Mouse (Mus musculus) stomach, embryonic 14.5 days (tissue): Measurements from ENCODE around the gene Zfp827. TPM values are rescaled to one million over a fixed set of nuclear protein-coding genes. Genes with fewer than 3 reads are reported as not detected.
A peak's percentile ranks its signal among the peaks of the same experiment; 100 is the strongest.

Experiments
- ATAC-seq: fragments of 200-750 bp; cut with Nextera tagmentation; 2 replicates; pipeline ENCODE4 v1.8.0; 2017; ENCODE audit warnings: low read depth, moderate TSS enrichment; ENCODE audit not compliant: insufficient number of reproducible peaks, insufficient read depth, low FRiP score
- H3K27ac ChIP-seq: fragments of 300-500 bp; sonication (generic); 2 replicates; pipeline ENCODE4 v1.5.1; 2014; ENCODE audit warnings: mild to moderate bottlenecking, low read length, moderate library complexity, mixed read lengths
- H3K27me3 ChIP-seq: fragments of 300-500 bp; sonication (generic); 2 replicates; pipeline ENCODE4 v1.6.1; 2014; ENCODE audit warnings: low read length, control low read depth, mixed read lengths; ENCODE audit not compliant: control insufficient read depth, insufficient read depth
- H3K36me3 ChIP-seq: fragments of 300-500 bp; sonication (generic); 2 replicates; pipeline ENCODE4 v1.6.1; 2014; ENCODE audit warnings: mild to moderate bottlenecking, control low read depth, low read length, moderate library complexity, mixed read lengths; ENCODE audit not compliant: control insufficient read depth, insufficient read depth
- H3K4me1 ChIP-seq: fragments of 300-500 bp; sonication (generic); 2 replicates; pipeline ENCODE4 v1.6.1; 2014; ENCODE audit warnings: low read length, control low read depth, mixed read lengths; ENCODE audit not compliant: control insufficient read depth, insufficient read depth
- H3K4me2 ChIP-seq: fragments of 300-500 bp; sonication (generic); replicated peaks from 2 replicates; pipeline ENCODE4 v1.6.1; 2014; ENCODE audit warnings: low read depth, low read length, control low read depth
- H3K4me3 ChIP-seq: fragments of 300-500 bp; sonication (generic); 2 replicates; pipeline ENCODE4 v1.5.1; 2014; ENCODE audit warnings: low read depth, low read length, control low read depth
- H3K9ac ChIP-seq: fragments of 300-500 bp; sonication (generic); replicated peaks from 2 replicates; pipeline ENCODE4 v1.6.1; 2014; ENCODE audit warnings: low read depth, mild to moderate bottlenecking, control low read depth, low read length, moderate library complexity, mixed read lengths
- H3K9me3 ChIP-seq: fragments of 300-500 bp; sonication (generic); 2 replicates; pipeline ENCODE4 v1.6.1; 2016; ENCODE audit warnings: low read depth, low read length, control low read depth; ENCODE audit not compliant: control insufficient read depth
- WGBS: fragments of 180-500 bp; shearing (Covaris S2); extraction: QIAGEN DNeasy Blood & Tissue Kit; methylation state at CpG from one replicate; pipeline ENCODE4 v1.1.7; 2014; 5-methylcytosine and 5-hydroxymethylcytosine counted together
- polyA plus RNA-seq: library from polyadenylated mRNA; unstranded; fragments of >200 nt; fragmentation: Nextera tagmentation; extraction: Ambion mirVana; gene quantifications from 2 replicates; pipeline ENCODE4 v1.2.1, GENCODE M21; 2014

Gene Zfp827
- polyA plus RNA-seq, 1 experiment from 2014 or later, result 15.2 TPM

- WGBS, result 84% methylated on average over 9 of the region's 9 CpGs
- Histone ChIP-seq H3K4me2 (no peak overlapping the region), H3K27ac (no peak overlapping the region), H3K36me3 (no peaks in the 10 kb centered on the region; the same call in 1 of the 2 replicates), H3K4me3 (no peak overlapping the region), H3K27me3 (no peaks in the 10 kb centered on the region), H3K4me1 (peaks cover 14% of the 10 kb centered on the region; the same call in 1 of the 2 replicates), H3K9ac (no peak overlapping the region), H3K9me3 (no peaks in the 10 kb centered on the region)
- no peak for ATAC-seq
These were observed 131.2 kb downstream of the Zfp827 start for GRCm38 (mm10) chr8:79159397-79159796.

- H3K36me3 ChIP-seq, result no peaks in the 10 kb centered on the region; the same call in 1 of the 2 replicates
- no peak overlapping the region for H3K9ac ChIP-seq
- no peak overlapping the region for H3K4me3 ChIP-seq
- H3K9me3 ChIP-seq, result no peaks in the 10 kb centered on the region
- no peak overlapping the region for H3K27ac ChIP-seq
- no peak for ATAC-seq
- peaks cover 14% of the 10 kb centered on the region; the same call in 1 of the 2 replicates for H3K4me1 ChIP-seq
- no peaks in the 10 kb centered on the region for H3K27me3 ChIP-seq
- H3K4me2 ChIP-seq, result no peak overlapping the region
- 30% methylated on average over 4 of the region's 4 CpGs for WGBS
These were observed 132.1 kb downstream of the Zfp827 start for GRCm38 (mm10) chr8:79160302-79160701.

GRCm38 (mm10) chr8:79161172-79161778, 133.0 kb downstream of the Zfp827 start:
- ATAC-seq, result no peak
- Histone ChIP-seq H3K27ac (no peak overlapping the region), H3K4me2 (no peak overlapping the region), H3K27me3 (no peaks in the 10 kb centered on the region), H3K9ac (no peak overlapping the region), H3K36me3 (no peaks in the 10 kb centered on the region; the same call in 1 of the 2 replicates), H3K4me3 (no peak overlapping the region), H3K4me1 (peaks cover 14% of the 10 kb centered on the region; the same call in 1 of the 2 replicates), H3K9me3 (no peaks in the 10 kb centered on the region)
- WGBS, result 78% methylated on average over 4 of the region's 4 CpGs

- WGBS, result 38% methylated on average over 10 of the region's 10 CpGs
These were observed 134.5 kb downstream of the Zfp827 start for GRCm38 (mm10) chr8:79162533-79163308.

GRCm38 (mm10) chr8:79164336-79164735, 136.1 kb downstream of the Zfp827 start:
- WGBS, result 52% methylated on average over 1 of the region's 1 CpGs
- Histone ChIP-seq H3K27ac (no peak overlapping the region), H3K4me3 (no peak overlapping the region), H3K4me1 (peaks cover 14% of the 10 kb centered on the region; the same call in 1 of the 2 replicates), H3K9me3 (no peaks in the 10 kb centered on the region), H3K27me3 (no peaks in the 10 kb centered on the region), H3K4me2 (no peak overlapping the region), H3K36me3 (no peaks in the 10 kb centered on the region), H3K9ac (no peak overlapping the region)
- ATAC-seq, result no peak

More at GRCm38 (mm10) chr8:79162533-79163308, 134.5 kb downstream of the Zfp827 start:
- Histone ChIP-seq H3K27ac (no peak overlapping the region), H3K4me1 (peaks cover 14% of the 10 kb centered on the region; the same call in 1 of the 2 replicates), H3K9me3 (no peaks in the 10 kb centered on the region), H3K9ac (no peak overlapping the region), H3K4me2 (no peak overlapping the region), H3K4me3 (no peak overlapping the region), H3K36me3 (no peaks in the 10 kb centered on the region), H3K27me3 (no peaks in the 10 kb centered on the region)
- peak; percentile 72 for ATAC-seq

GRCm38 (mm10) chr8:79165276-79165675, 137.0 kb downstream of the Zfp827 start:
- peaks cover 9% of the 10 kb centered on the region; the same call in 1 of the 2 replicates for H3K4me1 ChIP-seq
- no peaks in the 10 kb centered on the region for H3K9me3 ChIP-seq
- H3K4me3 ChIP-seq, result no peak overlapping the region
- H3K36me3 ChIP-seq, result no peaks in the 10 kb centered on the region
- no peak overlapping the region for H3K27ac ChIP-seq
- 75% methylated on average over 3 of the region's 3 CpGs for WGBS
- no peaks in the 10 kb centered on the region for H3K27me3 ChIP-seq
- H3K4me2 ChIP-seq, result no peak overlapping the region
- no peak for ATAC-seq
- no peak overlapping the region for H3K9ac ChIP-seq

- Histone ChIP-seq H3K9me3 (no peaks in the 10 kb centered on the region), H3K27me3 (no peaks in the 10 kb centered on the region), H3K4me1 (no peaks in the 10 kb centered on the region), H3K36me3 (peaks cover 11% of the 10 kb centered on the region; the same call in 1 of the 2 replicates), H3K4me3 (no peak overlapping the region), H3K27ac (no peak overlapping the region), H3K4me2 (no peak overlapping the region), H3K9ac (no peak overlapping the region)
- 56% methylated on average over 4 of the region's 4 CpGs for WGBS
- no peak for ATAC-seq
These were observed 145.4 kb downstream of the Zfp827 start for GRCm38 (mm10) chr8:79173606-79174005.

- no peak overlapping the region for H3K9ac ChIP-seq
- ATAC-seq, result no peak
- no peak overlapping the region for H3K27ac ChIP-seq
- H3K4me1 ChIP-seq, result no peaks in the 10 kb centered on the region
- H3K36me3 ChIP-seq, result peaks cover 32% of the 10 kb centered on the region
- WGBS, result 58% methylated on average over 4 of the region's 4 CpGs
- H3K4me2 ChIP-seq, result no peak overlapping the region
- H3K4me3 ChIP-seq, result no peak overlapping the region
- H3K27me3 ChIP-seq, result no peaks in the 10 kb centered on the region
- H3K9me3 ChIP-seq, result no peaks in the 10 kb centered on the region
These were observed 147.8 kb downstream of the Zfp827 start for GRCm38 (mm10) chr8:79175991-79176390.
